Mouse (Mus musculus): ENCODE measurements around the gene Ubtd2. TPM values are rescaled to one million over a fixed set of nuclear protein-coding genes. Genes with fewer than 3 reads are reported as not detected.

Ubtd2 gene
- polyA plus RNA-seq, 1 experiment from 2014 or later, result 57.3 TPM

- ATAC-seq (ENCODE audit: insufficient read depth) (no peak), DNase-seq (no peak)
- H3K4me3 ChIP-seq (ENCODE audit: low read depth, low read length), result no peak overlapping the region
- no peaks in the 10 kb centered on the region for H3K9me3 ChIP-seq (ENCODE audit: low read depth, low read length)
- no peak for TF ChIP-seq CTCF (IDR thresholded peaks at IDR 0.05; ENCODE audit: low read depth)
- H3K27ac ChIP-seq (ENCODE audit: low read depth), result no peak overlapping the region
- H3K9ac ChIP-seq, result no peak overlapping the region
- no peaks in the 10 kb centered on the region for H3K27me3 ChIP-seq (ENCODE audit: insufficient read depth, low read length)
- no peaks in the 10 kb centered on the region for H3K36me3 ChIP-seq (ENCODE audit: insufficient read depth)
- 55% methylated on average over 2 of the region's 2 CpGs for WGBS
- H3K4me1 ChIP-seq (ENCODE audit: insufficient read depth), result no peaks in the 10 kb centered on the region
- H3K4me2 ChIP-seq, result no peak overlapping the region
Observed at GRCm38 (mm10) chr11:32464282-32464681, 9.1 kb downstream of the Ubtd2 start.

GRCm38 (mm10) chr11:32471925-32472324, 16.8 kb downstream of the Ubtd2 start:
- no peak overlapping the region for H3K9ac ChIP-seq
- TF ChIP-seq CTCF (IDR thresholded peaks at IDR 0.05; ENCODE audit: low read depth), result no peak
- H3K4me1 ChIP-seq (ENCODE audit: insufficient read depth), result 0 out of 2 replicates have a peak, but pooled peaks cover 2% of the 10 kb centered on the region
- H3K4me2 ChIP-seq, result no peak overlapping the region
- no peak for DNase-seq
- no peak overlapping the region for H3K4me3 ChIP-seq (ENCODE audit: low read depth, low read length)
- ATAC-seq (ENCODE audit: insufficient read depth), result no peak
- H3K27ac ChIP-seq (ENCODE audit: low read depth), result no peak overlapping the region
- no peaks in the 10 kb centered on the region for H3K36me3 ChIP-seq (ENCODE audit: insufficient read depth)
- H3K27me3 ChIP-seq (ENCODE audit: insufficient read depth, low read length), result no peaks in the 10 kb centered on the region
- 63% methylated on average over 2 of the region's 2 CpGs for WGBS
- H3K9me3 ChIP-seq (ENCODE audit: low read depth, low read length), result no peaks in the 10 kb centered on the region

GRCm38 (mm10) chr11:32474725-32475124, 19.6 kb downstream of the Ubtd2 start:
- Histone ChIP-seq H3K4me3 (ENCODE audit: low read depth, low read length) (no peak overlapping the region), H3K9me3 (ENCODE audit: low read depth, low read length) (no peaks in the 10 kb centered on the region), H3K4me1 (ENCODE audit: insufficient read depth) (0 out of 2 replicates have a peak, but pooled peaks cover 2% of the 10 kb centered on the region), H3K36me3 (ENCODE audit: insufficient read depth) (no peaks in the 10 kb centered on the region), H3K27me3 (ENCODE audit: insufficient read depth, low read length) (no peaks in the 10 kb centered on the region), H3K4me2 (no peak overlapping the region), H3K9ac (no peak overlapping the region), H3K27ac (ENCODE audit: low read depth) (no peak overlapping the region)
- TF ChIP-seq CTCF (IDR thresholded peaks at IDR 0.05; ENCODE audit: low read depth), result no peak
- ATAC-seq (ENCODE audit: insufficient read depth) (no peak), DNase-seq (no peak)
- 77% methylated on average over 3 of the region's 3 CpGs for WGBS

GRCm38 (mm10) chr11:32475487-32476236, 20.5 kb downstream of the Ubtd2 start:
- no peak overlapping the region for H3K4me3 ChIP-seq (ENCODE audit: low read depth, low read length)
- no peaks in the 10 kb centered on the region for H3K36me3 ChIP-seq (ENCODE audit: insufficient read depth)
- no peaks in the 10 kb centered on the region for H3K27me3 ChIP-seq (ENCODE audit: insufficient read depth, low read length)
- H3K9me3 ChIP-seq (ENCODE audit: low read depth, low read length), result no peaks in the 10 kb centered on the region
- WGBS, result 77% methylated on average over 5 of the region's 5 CpGs
- no peak overlapping the region for H3K27ac ChIP-seq (ENCODE audit: low read depth)
- H3K4me2 ChIP-seq, result no peak overlapping the region
- ATAC-seq (ENCODE audit: insufficient read depth) (no peak), DNase-seq (no peak)
- H3K9ac ChIP-seq, result no peak overlapping the region
- TF ChIP-seq CTCF (IDR thresholded peaks at IDR 0.05; ENCODE audit: low read depth), result no peak
- H3K4me1 ChIP-seq (ENCODE audit: insufficient read depth), result 0 out of 2 replicates have a peak, but pooled peaks cover 2% of the 10 kb centered on the region

- H3K4me3 ChIP-seq (ENCODE audit: low read depth, low read length), result no peak overlapping the region
- no peak overlapping the region for H3K4me2 ChIP-seq
- H3K27ac ChIP-seq (ENCODE audit: low read depth), result no peak overlapping the region
- no peak overlapping the region for H3K9ac ChIP-seq
- 67% methylated on average over 2 of the region's 2 CpGs for WGBS
- no peaks in the 10 kb centered on the region for H3K36me3 ChIP-seq (ENCODE audit: insufficient read depth)
- H3K4me1 ChIP-seq (ENCODE audit: insufficient read depth), result no peaks in the 10 kb centered on the region
- no peak for ATAC-seq (ENCODE audit: insufficient read depth)
- no peak for DNase-seq
- no peaks in the 10 kb centered on the region for H3K27me3 ChIP-seq (ENCODE audit: insufficient read depth, low read length)
- H3K9me3 ChIP-seq (ENCODE audit: low read depth, low read length), result no peaks in the 10 kb centered on the region
- TF ChIP-seq CTCF (IDR thresholded peaks at IDR 0.05; ENCODE audit: low read depth), result no peak
Observed at GRCm38 (mm10) chr11:32481525-32481924, 26.4 kb downstream of the Ubtd2 start.

- H3K27ac ChIP-seq (ENCODE audit: low read depth), result no peak overlapping the region
- H3K9me3 ChIP-seq (ENCODE audit: low read depth, low read length), result no peaks in the 10 kb centered on the region
- WGBS, result 52% methylated on average over 3 of the region's 3 CpGs
- ATAC-seq (ENCODE audit: insufficient read depth) (no peak), DNase-seq (peak; percentile 36)
- 0 out of 2 replicates have a peak, but pooled peaks cover 3% of the 10 kb centered on the region for H3K36me3 ChIP-seq (ENCODE audit: insufficient read depth)
- H3K4me3 ChIP-seq (ENCODE audit: low read depth, low read length), result no peak overlapping the region
- peaks cover 14% of the 10 kb centered on the region for H3K4me1 ChIP-seq (ENCODE audit: insufficient read depth)
- no peak for TF ChIP-seq CTCF (IDR thresholded peaks at IDR 0.05; ENCODE audit: low read depth)
- H3K9ac ChIP-seq, result no peak overlapping the region
- no peaks in the 10 kb centered on the region for H3K27me3 ChIP-seq (ENCODE audit: insufficient read depth, low read length)
- no peak overlapping the region for H3K4me2 ChIP-seq
Observed at GRCm38 (mm10) chr11:32485290-32485689, 30.1 kb downstream of the Ubtd2 start.

- H3K36me3 ChIP-seq (ENCODE audit: insufficient read depth), result 0 out of 2 replicates have a peak, but pooled peaks cover 3% of the 10 kb centered on the region
Observed at GRCm38 (mm10) chr11:32486621-32487020, 31.5 kb downstream of the Ubtd2 start.

More at GRCm38 (mm10) chr11:32486621-32487020, 31.5 kb downstream of the Ubtd2 start:
- H3K4me1 ChIP-seq (ENCODE audit: insufficient read depth), result peaks cover 14% of the 10 kb centered on the region
- ATAC-seq (ENCODE audit: insufficient read depth) (no peak), DNase-seq (no peak)
- no peak overlapping the region for H3K4me3 ChIP-seq (ENCODE audit: low read depth, low read length)
- WGBS, result 28% methylated on average over 3 of the region's 3 CpGs
- TF ChIP-seq CTCF (IDR thresholded peaks at IDR 0.05; ENCODE audit: low read depth), result no peak
- H3K9ac ChIP-seq, result no peak overlapping the region
- H3K27ac ChIP-seq (ENCODE audit: low read depth), result no peak overlapping the region
- no peak overlapping the region for H3K4me2 ChIP-seq
- H3K9me3 ChIP-seq (ENCODE audit: low read depth, low read length), result no peaks in the 10 kb centered on the region
- no peaks in the 10 kb centered on the region for H3K27me3 ChIP-seq (ENCODE audit: insufficient read depth, low read length)

Measured in lung, embryonic 14.5 days (tissue).